Mouse (Mus musculus) bone marrow, adult 2 months (tissue): ENCODE measurements around the gene Fggy.

Source experiments
- CTCF ChIP-seq: fragments of 200-500 bp; IDR thresholded peaks from 2 replicates; pipeline ENCODE4 v1.5.1; 2011; ENCODE audit warnings: low read length, control low read depth; ENCODE audit not compliant: control insufficient read depth, insufficient read depth
- POLR2A ChIP-seq: fragments of 200-500 bp; IDR thresholded peaks from 2 replicates; pipeline ENCODE4 v1.6.1; 2011; ENCODE audit warnings: low read depth, mild to moderate bottlenecking, control low read depth, low read length, borderline replicate concordance; ENCODE audit not compliant: control insufficient read depth

- TF ChIP-seq CTCF (no peak), POLR2A (no peak)
These were observed 119.1 kb downstream of the Fggy start for GRCm38 (mm10) chr4:95676390-95676789.
